Mouse (Mus musculus) heart, postnatal 4 days (tissue): Measurements from ENCODE around the gene Ubr7. TPM values are rescaled to one million over a fixed set of nuclear protein-coding genes. Genes with fewer than 3 reads are reported as not detected.

Experiments
- total RNA-seq, 2 experiments: library from RNA; stranded (reverse); gene quantifications; 2 replicates each; pipeline ENCODE4 v1.2.3; 2021

Gene Ubr7
- total RNA-seq, 2 experiments from 2014 or later: 37.3 to 39.1 TPM

Other genes with a start within 250 kb of the Ubr7 start
- gene Chga, start 203.0 kb upstream of the Ubr7 start, total RNA-seq: under 1 TPM in 1 of 2 experiments, not detected in 1; 0.18 TPM
- gene Itpk1, start 53.0 kb upstream of the Ubr7 start, total RNA-seq: 1 to 10 TPM; 7.5 to 7.9 TPM
- gene Moap1, start 14.3 kb upstream of the Ubr7 start, total RNA-seq: 10 to 100 TPM in 1 of 2 experiments, 1 to 10 TPM in 1; 8.2 to 11.4 TPM
- 1 to 10 TPM; 5.7 to 6.0 TPM for gene Tmem251, start 14.2 kb upstream of the Ubr7 start, total RNA-seq
- gene Gm28051, start 202 bp upstream of the Ubr7 start, total RNA-seq: not detected
- 10 to 100 TPM; 13.0 to 13.5 TPM for gene Gon7, start 164 bp upstream of the Ubr7 start, total RNA-seq
- gene Gm20604, start 705 bp downstream of the Ubr7 start, total RNA-seq: 1 to 10 TPM; 6.5 to 7.1 TPM
- gene Btbd7, start 120.5 kb downstream of the Ubr7 start, total RNA-seq: 10 to 100 TPM; 34.6 to 35.0 TPM
- gene Cox8c, start 141.3 kb downstream of the Ubr7 start, total RNA-seq: not detected
- under 1 TPM; 0.17 to 0.29 TPM for gene Unc79, start 190.9 kb downstream of the Ubr7 start, total RNA-seq